Mouse (Mus musculus): ENCODE results near the gene Tmem128. TPM values are rescaled to one million over a fixed set of nuclear protein-coding genes. Genes with fewer than 3 reads are reported as not detected.
A peak's percentile ranks its signal among the peaks of the same experiment; 100 is the strongest.

The Tmem128 gene
- polyA plus RNA-seq (2015; fragmentation: Nextera tagmentation; extraction: Ambion mirVana) = 46.0 and 47.4 TPM in 2 replicates

DNA sequence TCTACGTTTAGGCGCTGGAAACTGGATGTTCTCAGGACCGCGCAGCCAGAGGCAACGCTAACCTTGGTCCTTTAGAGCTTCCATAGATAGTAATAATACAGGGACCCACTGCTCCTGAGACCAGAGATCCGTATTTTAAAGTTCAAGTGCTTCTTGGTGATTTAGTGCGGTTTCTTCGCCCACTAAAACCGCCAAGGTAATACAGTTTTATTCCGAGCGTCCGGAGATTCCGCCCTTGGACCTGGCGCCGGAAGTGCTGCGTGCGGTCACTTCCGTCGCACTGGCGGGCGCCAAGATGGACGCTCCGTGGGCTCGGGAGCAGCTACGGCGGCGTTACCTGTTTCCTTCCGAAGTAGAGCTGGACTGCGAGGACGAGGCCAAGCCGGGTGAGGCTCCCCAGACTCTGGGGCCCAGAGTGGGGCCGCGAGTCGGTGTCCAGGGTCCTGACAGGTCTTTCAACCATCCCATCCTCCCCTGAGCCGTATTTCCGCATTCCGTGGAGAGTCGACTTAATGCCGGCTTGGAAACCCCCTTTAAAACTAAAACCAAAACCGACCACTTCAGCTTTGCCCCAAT is at the start of gene Tmem128:
Tmem128 (plus strand) TSS at position 79 of the 576 bp plus-strand sequence.
- H3K4me1 ChIP-seq = peaks cover 10% of the 10 kb centered on the region
- H3K9me3 ChIP-seq = 0 out of 2 replicates have a peak, but pooled peaks cover 3% of the 10 kb centered on the region
- peak within 1 kb of the TSS; percentile 89 for H3K9ac ChIP-seq
- peak within 1 kb of the TSS; percentile 94 for H3K4me3 ChIP-seq
- ATAC-seq (ENCODE audit: extremely low read depth, insufficient number of reproducible peaks, low FRiP score, low TSS enrichment) = no peak; the same call in 1 of the 2 replicates
- WGBS = under 1% methylated on average over 40 of the region's 40 CpGs
- peak within 1 kb of the TSS; percentile 92 for H3K27ac ChIP-seq (replicated peaks)
- H3K36me3 ChIP-seq = peaks cover 36% of the 10 kb centered on the region
- peaks cover 11% of the 10 kb centered on the region; the same call in 1 of the 2 replicates for H3K27me3 ChIP-seq (replicated peaks)
- H3K4me2 ChIP-seq = peak within 1 kb of the TSS; percentile 90

DNA sequence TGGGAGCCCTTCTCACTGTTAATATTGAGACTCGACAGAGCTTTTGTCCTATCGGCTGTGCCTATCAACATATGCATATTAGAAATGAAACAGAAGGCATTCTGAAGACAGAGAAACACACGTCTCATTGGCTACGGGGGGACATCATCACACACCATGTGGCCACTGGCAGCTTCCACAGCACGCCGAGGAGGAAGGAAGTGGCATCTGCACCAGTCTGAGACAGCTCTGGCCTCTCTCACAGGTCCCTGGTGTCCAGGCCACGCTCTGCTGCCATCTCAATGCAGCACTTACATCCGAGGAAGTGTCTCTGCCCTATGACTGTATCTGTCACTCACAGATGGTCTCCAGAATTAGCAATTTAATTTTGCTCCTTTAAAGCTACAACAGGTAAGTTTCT is 48.3 kb upstream of the Tmem128 start:
- peaks cover 72% of the 10 kb centered on the region for H3K36me3 ChIP-seq
- no peak overlapping the region for H3K4me2 ChIP-seq
- H3K4me1 ChIP-seq = no peaks in the 10 kb centered on the region
- no peak overlapping the region for H3K4me3 ChIP-seq
- ATAC-seq (ENCODE audit: extremely low read depth, insufficient number of reproducible peaks, low FRiP score, low TSS enrichment) = no peak
- H3K27ac ChIP-seq (replicated peaks) = no peak overlapping the region
- H3K9ac ChIP-seq = no peak overlapping the region
- WGBS = 89% methylated on average over 8 of the region's 8 CpGs
- H3K27me3 ChIP-seq (replicated peaks) = no peaks in the 10 kb centered on the region
- no peaks in the 10 kb centered on the region for H3K9me3 ChIP-seq

DNA sequence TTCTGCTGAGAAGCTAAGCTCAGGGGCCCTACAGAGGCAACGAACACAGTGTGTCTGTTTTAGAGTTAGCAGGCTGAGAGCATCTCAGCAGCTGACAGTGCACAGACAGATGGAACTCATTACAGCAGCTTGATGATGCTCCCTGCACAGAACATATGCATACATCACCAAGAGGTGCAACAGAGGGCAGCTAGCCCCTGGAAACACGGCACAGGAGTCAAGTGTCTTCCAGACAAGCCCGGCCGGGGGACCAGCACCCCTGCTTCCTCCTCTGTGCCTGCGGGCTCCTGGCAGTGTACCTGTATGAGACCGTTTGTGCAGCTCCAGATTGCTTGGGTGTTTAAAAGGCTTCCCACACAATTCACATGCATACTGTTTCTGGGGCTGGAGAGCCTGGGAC is 47.0 kb upstream of the Tmem128 start:
- 84% methylated on average over 6 of the region's 6 CpGs for WGBS
- H3K9me3 ChIP-seq = no peaks in the 10 kb centered on the region
- H3K27me3 ChIP-seq (replicated peaks) = no peaks in the 10 kb centered on the region
- H3K9ac ChIP-seq = no peak overlapping the region
- H3K4me3 ChIP-seq = no peak overlapping the region
- peaks cover 79% of the 10 kb centered on the region for H3K36me3 ChIP-seq
- no peak overlapping the region for H3K4me2 ChIP-seq
- no peak overlapping the region for H3K27ac ChIP-seq (replicated peaks)
- no peaks in the 10 kb centered on the region for H3K4me1 ChIP-seq
- no peak for ATAC-seq (ENCODE audit: extremely low read depth, insufficient number of reproducible peaks, low FRiP score, low TSS enrichment)

DNA sequence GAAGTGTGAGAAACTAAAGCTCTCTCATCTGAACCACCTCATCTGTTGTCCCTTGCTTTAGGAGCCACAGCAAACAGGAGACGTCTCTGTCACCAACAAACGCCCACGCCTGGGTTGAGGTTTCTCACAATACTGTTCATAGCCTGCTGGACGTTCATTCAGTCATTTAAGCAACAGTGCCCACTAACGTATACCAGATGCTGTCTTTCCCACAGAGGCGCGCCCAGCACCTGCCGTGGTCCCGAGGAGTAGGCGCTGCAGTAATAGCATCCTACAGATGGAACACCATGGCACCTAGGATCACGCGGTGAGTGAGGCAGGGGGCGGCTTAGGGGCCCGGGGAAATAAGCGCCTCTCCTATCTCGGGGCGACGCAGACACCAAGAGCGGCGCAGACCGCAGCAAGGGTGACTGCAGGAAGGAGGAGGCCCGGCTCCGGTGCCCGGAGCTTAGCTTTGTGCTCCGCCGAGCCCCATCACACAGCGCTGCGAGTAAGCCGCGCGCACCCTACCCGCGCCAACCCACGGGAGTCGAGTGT is 40.1 kb upstream of the Tmem128 start:
- Histone ChIP-seq H3K27ac (replicated peaks) (peak overlapping the region; percentile 68), H3K4me1 (peaks cover 25% of the 10 kb centered on the region), H3K4me3 (peak overlapping the region; percentile 90), H3K36me3 (peaks cover 36% of the 10 kb centered on the region), H3K9me3 (no peaks in the 10 kb centered on the region), H3K27me3 (replicated peaks) (no peaks in the 10 kb centered on the region), H3K9ac (peak overlapping the region; percentile 95), H3K4me2 (peak overlapping the region; percentile 85)
- under 1% methylated on average over 35 of the region's 35 CpGs for WGBS
- ATAC-seq (ENCODE audit: extremely low read depth, insufficient number of reproducible peaks, low FRiP score, low TSS enrichment) = no peak; the same call in 1 of the 2 replicates

GRCm38 (mm10) chr5:38220328-38220912 is 39.6 kb upstream of the Tmem128 start, which contains the start of the genes Zbtb49 and Lyar:
Gene Zbtb49 (minus strand): TSS chr5:38220457.
Gene Lyar (plus strand): TSS chr5:38220470.
- Histone ChIP-seq H3K27ac (replicated peaks) (peak within 1 kb of the TSS; percentile 68), H3K27me3 (replicated peaks) (no peaks in the 10 kb centered on the region), H3K36me3 (peaks cover 36% of the 10 kb centered on the region), H3K9ac (peak within 1 kb of the TSS; percentile 95), H3K4me3 (peak within 1 kb of the TSS; percentile 90), H3K4me2 (peak within 1 kb of the TSS; percentile 85), H3K4me1 (peaks cover 25% of the 10 kb centered on the region), H3K9me3 (no peaks in the 10 kb centered on the region)
- WGBS = under 1% methylated on average over 55 of the region's 55 CpGs
- ATAC-seq (ENCODE audit: extremely low read depth, insufficient number of reproducible peaks, low FRiP score, low TSS enrichment) = peak; percentile 81

GRCm38 (mm10) chr5:38235422-38235821 is 24.6 kb upstream of the Tmem128 start:
- H3K4me2 ChIP-seq = no peak overlapping the region
- peaks cover 58% of the 10 kb centered on the region for H3K36me3 ChIP-seq
- no peak overlapping the region for H3K27ac ChIP-seq (replicated peaks)
- 69% methylated on average over 4 of the region's 4 CpGs for WGBS
- no peak overlapping the region for H3K9ac ChIP-seq
- H3K4me1 ChIP-seq = no peaks in the 10 kb centered on the region
- no peak for ATAC-seq (ENCODE audit: extremely low read depth, insufficient number of reproducible peaks, low FRiP score, low TSS enrichment)
- no peaks in the 10 kb centered on the region for H3K27me3 ChIP-seq (replicated peaks)
- no peak overlapping the region for H3K4me3 ChIP-seq
- H3K9me3 ChIP-seq = peaks cover 3% of the 10 kb centered on the region; the same call in 1 of the 2 replicates

DNA sequence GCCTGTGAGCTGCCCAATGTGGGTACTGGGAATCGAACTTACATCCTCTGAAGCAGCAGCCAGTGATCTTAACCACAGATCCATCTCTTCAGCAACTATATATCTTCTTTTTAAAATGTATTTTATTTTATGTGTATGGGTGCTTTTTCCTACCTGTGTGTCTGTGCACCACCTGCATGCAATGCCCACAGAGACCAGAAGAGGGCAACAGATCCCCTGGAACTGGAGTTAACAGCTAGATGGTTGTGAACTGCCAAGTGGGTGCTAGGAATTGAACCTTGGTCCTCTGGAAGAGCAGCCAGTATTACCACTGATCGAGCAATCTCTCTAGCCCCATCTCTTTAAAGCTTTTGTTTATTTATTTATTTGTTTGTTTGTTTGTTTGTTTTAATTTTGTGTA is 23.4 kb upstream of the Tmem128 start:
- 89% methylated on average over 2 of the region's 2 CpGs for WGBS
- H3K4me1 ChIP-seq = no peaks in the 10 kb centered on the region
- no peak for ATAC-seq (ENCODE audit: extremely low read depth, insufficient number of reproducible peaks, low FRiP score, low TSS enrichment)

GRCm38 (mm10) chr5:38240727-38241472 is 19.1 kb upstream of the Tmem128 start:
- Histone ChIP-seq H3K4me3 (no peak overlapping the region), H3K4me1 (no peaks in the 10 kb centered on the region), H3K27ac (replicated peaks) (no peak overlapping the region), H3K36me3 (peaks cover 9% of the 10 kb centered on the region; the same call in 1 of the 2 replicates), H3K9ac (no peak overlapping the region), H3K27me3 (replicated peaks) (no peaks in the 10 kb centered on the region), H3K9me3 (peaks cover 3% of the 10 kb centered on the region; the same call in 1 of the 2 replicates), H3K4me2 (no peak overlapping the region)
- 64% methylated on average over 5 of the region's 5 CpGs for WGBS
- no peak for ATAC-seq (ENCODE audit: extremely low read depth, insufficient number of reproducible peaks, low FRiP score, low TSS enrichment)

More for the DNA sequence above, 23.4 kb upstream of the Tmem128 start:
- peaks cover 46% of the 10 kb centered on the region for H3K36me3 ChIP-seq
- no peak overlapping the region for H3K27ac ChIP-seq (replicated peaks)
- H3K4me2 ChIP-seq = no peak overlapping the region
- H3K27me3 ChIP-seq (replicated peaks) = no peaks in the 10 kb centered on the region
- H3K9me3 ChIP-seq = peaks cover 3% of the 10 kb centered on the region; the same call in 1 of the 2 replicates
- no peak overlapping the region for H3K9ac ChIP-seq
- no peak overlapping the region for H3K4me3 ChIP-seq

- H3K9me3 ChIP-seq = peaks cover 3% of the 10 kb centered on the region; the same call in 1 of the 2 replicates
- H3K9ac ChIP-seq = no peak overlapping the region
- H3K4me3 ChIP-seq = no peak overlapping the region
- WGBS = 79% methylated on average over 3 of the region's 3 CpGs
- H3K27ac ChIP-seq (replicated peaks) = no peak overlapping the region
- ATAC-seq (ENCODE audit: extremely low read depth, insufficient number of reproducible peaks, low FRiP score, low TSS enrichment) = no peak
- H3K27me3 ChIP-seq (replicated peaks) = no peaks in the 10 kb centered on the region
- no peaks in the 10 kb centered on the region for H3K4me1 ChIP-seq
- H3K4me2 ChIP-seq = no peak overlapping the region
- peaks cover 4% of the 10 kb centered on the region; the same call in 1 of the 2 replicates for H3K36me3 ChIP-seq
These were observed 18.5 kb upstream of the Tmem128 start for GRCm38 (mm10) chr5:38241473-38241834.

- Histone ChIP-seq H3K9me3 (no peaks in the 10 kb centered on the region), H3K27me3 (replicated peaks) (no peaks in the 10 kb centered on the region), H3K4me3 (no peak overlapping the region), H3K4me1 (no peaks in the 10 kb centered on the region), H3K9ac (no peak overlapping the region), H3K27ac (replicated peaks) (no peak overlapping the region), H3K36me3 (no peaks in the 10 kb centered on the region), H3K4me2 (no peak overlapping the region)
- WGBS = 75% methylated on average over 6 of the region's 6 CpGs
- no peak for ATAC-seq (ENCODE audit: extremely low read depth, insufficient number of reproducible peaks, low FRiP score, low TSS enrichment)
These were observed 18.0 kb upstream of the Tmem128 start for GRCm38 (mm10) chr5:38241966-38242365.

- Histone ChIP-seq H3K27ac (replicated peaks) (no peak overlapping the region), H3K36me3 (no peaks in the 10 kb centered on the region), H3K9me3 (0 out of 2 replicates have a peak, but pooled peaks cover 3% of the 10 kb centered on the region), H3K4me2 (no peak overlapping the region), H3K27me3 (replicated peaks) (peaks cover 11% of the 10 kb centered on the region; the same call in 1 of the 2 replicates), H3K4me1 (peaks cover 2% of the 10 kb centered on the region; the same call in 1 of the 2 replicates), H3K4me3 (no peak overlapping the region), H3K9ac (no peak overlapping the region)
- 45% methylated on average over 4 of the region's 4 CpGs for WGBS
- ATAC-seq (ENCODE audit: extremely low read depth, insufficient number of reproducible peaks, low FRiP score, low TSS enrichment) = no peak
These were observed 4.8 kb upstream of the Tmem128 start for GRCm38 (mm10) chr5:38255195-38255594.

Data from heart, embryonic 13.5 days (tissue).